Mouse (Mus musculus): Measurements from ENCODE around the gene Spata48. TPM values are rescaled to one million over a fixed set of nuclear protein-coding genes. Genes with fewer than 3 reads are reported as not detected.

The Spata48 gene
- 1.0 and 1.6 TPM in 2 replicates for polyA plus RNA-seq (2015; fragmentation: Nextera tagmentation; extraction: Ambion mirVana)

DNA sequence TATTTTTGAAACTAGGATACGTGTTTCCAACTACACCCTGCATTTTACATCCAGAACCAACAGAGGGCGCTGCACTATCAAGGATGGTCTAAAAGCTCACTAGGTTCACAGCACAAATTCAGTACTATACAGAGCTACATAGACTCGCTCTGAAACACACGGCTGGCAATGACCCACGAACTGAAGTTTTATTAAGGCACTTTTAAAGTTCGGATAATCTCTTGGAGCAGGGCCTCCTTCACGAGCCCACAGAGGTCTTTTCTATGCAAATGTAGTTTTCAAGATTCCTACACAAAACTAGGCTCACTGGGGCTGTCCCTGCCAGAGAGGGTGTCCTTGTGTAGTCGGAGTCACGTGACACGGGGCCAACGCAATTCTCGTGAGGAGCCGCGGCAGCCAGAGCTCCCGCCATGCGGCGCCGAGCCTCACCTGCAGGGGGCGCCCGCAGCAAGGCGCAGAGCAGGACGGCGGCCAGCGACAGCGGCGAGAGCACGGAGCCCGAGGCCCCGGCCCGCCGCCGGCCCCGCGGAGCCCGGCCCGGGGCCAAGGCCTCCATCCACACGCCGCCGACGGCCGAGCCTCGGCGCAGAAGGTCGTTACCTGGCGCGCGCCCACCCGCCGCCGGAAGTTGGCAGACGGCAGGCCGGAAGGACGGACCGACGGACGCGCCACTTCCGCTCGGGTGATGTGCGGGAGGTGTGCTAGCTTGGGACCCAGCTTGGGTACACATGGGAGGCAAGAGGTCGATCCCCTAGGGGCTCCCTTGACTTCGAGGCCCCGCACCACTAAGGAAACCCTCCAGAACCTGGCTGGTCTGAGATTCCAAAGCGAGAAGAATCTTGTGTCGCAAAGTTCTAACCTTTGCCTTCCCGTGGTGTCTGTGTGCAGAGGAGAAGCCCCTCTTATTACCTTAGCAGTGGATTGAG, at the start of gene Spata48, which contains the start of gene Zpbp:
Spata48 (plus strand) TSS at position 460 of the 926 bp plus-strand sequence.
Zpbp (minus strand) TSS at position 774 of the 926 bp plus-strand sequence.
- Histone ChIP-seq H3K9ac (peak within 1 kb of the TSS; percentile 75), H3K9me3 (no peaks in the 10 kb centered on the region), H3K36me3 (no peaks in the 10 kb centered on the region), H3K27me3 (peaks cover 7% of the 10 kb centered on the region), H3K4me3 (peak within 1 kb of the TSS; percentile 64), H3K4me2 (peak within 1 kb of the TSS; percentile 76), H3K4me1 (replicated peaks) (no peaks in the 10 kb centered on the region; the same call in 1 of the 2 replicates), H3K27ac (replicated peaks) (peak within 1 kb of the TSS; percentile 86)
- WGBS = 2% methylated on average over 66 of the region's 66 CpGs
- ATAC-seq (ENCODE audit: low read depth) = peak; percentile 98

DNA sequence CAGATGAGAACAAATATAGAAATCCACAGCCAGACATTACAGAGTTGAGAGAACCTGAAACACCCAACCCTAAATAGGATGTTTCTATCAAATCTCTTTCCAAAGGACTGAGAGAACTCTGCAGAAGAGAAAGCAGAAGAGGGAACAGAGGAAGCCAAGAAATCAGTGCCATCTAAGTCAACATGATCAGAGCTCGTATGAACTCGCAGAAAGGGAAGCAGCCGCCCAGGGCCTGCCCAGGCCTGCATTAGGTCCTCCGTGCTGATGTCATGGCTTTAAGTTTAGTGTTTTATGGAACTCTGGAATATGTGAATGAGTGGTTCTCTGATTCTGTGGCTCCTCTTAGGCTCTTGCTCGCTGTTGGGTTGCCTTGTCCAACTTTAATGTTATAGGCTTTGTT, 47.7 kb upstream of the Spata48 start:
- Histone ChIP-seq H3K4me1 (replicated peaks) (no peaks in the 10 kb centered on the region), H3K4me3 (no peak overlapping the region), H3K36me3 (no peaks in the 10 kb centered on the region), H3K9ac (no peak overlapping the region), H3K27ac (replicated peaks) (no peak overlapping the region), H3K27me3 (no peaks in the 10 kb centered on the region), H3K4me2 (no peak overlapping the region), H3K9me3 (no peaks in the 10 kb centered on the region)
- 89% methylated on average over 5 of the region's 5 CpGs for WGBS
- no peak for ATAC-seq (ENCODE audit: low read depth)

- Histone ChIP-seq H3K27me3 (no peaks in the 10 kb centered on the region), H3K27ac (replicated peaks) (no peak overlapping the region), H3K4me1 (replicated peaks) (no peaks in the 10 kb centered on the region), H3K4me2 (no peak overlapping the region), H3K9ac (no peak overlapping the region), H3K4me3 (no peak overlapping the region), H3K9me3 (no peaks in the 10 kb centered on the region), H3K36me3 (no peaks in the 10 kb centered on the region)
- ATAC-seq (ENCODE audit: low read depth) = no peak
- WGBS = 77% methylated on average over 2 of the region's 2 CpGs
Observed at GRCm38 (mm10) chr11:11417356-11417755, 44.5 kb upstream of the Spata48 start.

DNA sequence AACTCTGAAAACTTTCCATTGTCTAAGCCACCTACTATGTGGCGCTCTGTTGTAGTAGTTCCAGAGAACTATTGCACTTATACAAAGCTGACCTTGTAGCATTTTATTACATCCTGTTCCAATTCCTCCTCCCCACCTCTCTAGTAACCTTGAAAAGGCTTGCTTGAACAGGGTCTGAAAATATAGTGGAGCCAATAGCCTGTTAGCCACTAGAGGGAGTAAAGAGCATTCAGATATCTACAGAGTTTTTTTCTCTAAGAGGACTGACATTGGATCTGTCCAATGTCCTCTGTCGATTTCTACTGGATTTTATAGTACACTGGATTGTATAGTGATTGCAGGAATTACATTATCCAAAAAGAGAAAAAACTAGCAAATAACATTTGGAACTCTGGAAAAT, 6.9 kb upstream of the Spata48 start:
- ATAC-seq (ENCODE audit: low read depth) = no peak
- H3K4me3 ChIP-seq = no peak overlapping the region
- 41% methylated on average over 2 of the region's 2 CpGs for WGBS

DNA sequence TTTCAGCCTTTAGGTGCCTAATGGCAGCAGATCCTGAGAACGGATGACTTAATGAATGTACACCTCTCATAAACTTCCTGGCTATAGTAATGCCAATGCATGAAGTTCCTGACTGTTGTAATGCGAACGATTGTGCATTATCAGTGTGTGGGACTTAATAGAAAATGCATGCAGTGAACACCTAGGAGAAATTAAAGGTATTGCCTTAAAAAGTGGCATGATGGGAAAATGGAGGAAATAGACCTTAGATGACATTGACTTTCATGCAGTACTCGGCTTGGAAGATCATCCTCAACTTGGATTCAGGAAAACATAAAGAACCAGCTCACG, 632 bp downstream of the Spata48 start:
- ATAC-seq (ENCODE audit: low read depth) = no peak
- H3K9ac ChIP-seq = peak overlapping the region; percentile 75

More for the DNA sequence above, 6.9 kb upstream of the Spata48 start:
- no peak overlapping the region for H3K27ac ChIP-seq (replicated peaks)
- no peaks in the 10 kb centered on the region for H3K36me3 ChIP-seq
- no peaks in the 10 kb centered on the region for H3K9me3 ChIP-seq
- no peak overlapping the region for H3K9ac ChIP-seq
- H3K4me1 ChIP-seq (replicated peaks) = no peaks in the 10 kb centered on the region
- peaks cover 4% of the 10 kb centered on the region for H3K27me3 ChIP-seq
- H3K4me2 ChIP-seq = no peak overlapping the region

GRCm38 (mm10) chr11:11468924-11469323, 7.0 kb downstream of the Spata48 start:
- Histone ChIP-seq H3K27ac (replicated peaks) (no peak overlapping the region), H3K36me3 (no peaks in the 10 kb centered on the region), H3K4me3 (no peak overlapping the region), H3K9me3 (no peaks in the 10 kb centered on the region), H3K9ac (no peak overlapping the region), H3K4me2 (no peak overlapping the region), H3K4me1 (replicated peaks) (no peaks in the 10 kb centered on the region), H3K27me3 (peaks cover 14% of the 10 kb centered on the region)
- ATAC-seq (ENCODE audit: low read depth) = no peak

More for the DNA sequence above, 632 bp downstream of the Spata48 start:
- peak overlapping the region; percentile 64 for H3K4me3 ChIP-seq
- H3K4me2 ChIP-seq = peak overlapping the region; percentile 76
- peaks cover 13% of the 10 kb centered on the region for H3K27me3 ChIP-seq
- H3K4me1 ChIP-seq (replicated peaks) = no peaks in the 10 kb centered on the region; the same call in 1 of the 2 replicates
- no peaks in the 10 kb centered on the region for H3K36me3 ChIP-seq
- no peaks in the 10 kb centered on the region for H3K9me3 ChIP-seq
- WGBS = 83% methylated on average over 5 of the region's 5 CpGs
- peak overlapping the region; percentile 86 for H3K27ac ChIP-seq (replicated peaks)

DNA sequence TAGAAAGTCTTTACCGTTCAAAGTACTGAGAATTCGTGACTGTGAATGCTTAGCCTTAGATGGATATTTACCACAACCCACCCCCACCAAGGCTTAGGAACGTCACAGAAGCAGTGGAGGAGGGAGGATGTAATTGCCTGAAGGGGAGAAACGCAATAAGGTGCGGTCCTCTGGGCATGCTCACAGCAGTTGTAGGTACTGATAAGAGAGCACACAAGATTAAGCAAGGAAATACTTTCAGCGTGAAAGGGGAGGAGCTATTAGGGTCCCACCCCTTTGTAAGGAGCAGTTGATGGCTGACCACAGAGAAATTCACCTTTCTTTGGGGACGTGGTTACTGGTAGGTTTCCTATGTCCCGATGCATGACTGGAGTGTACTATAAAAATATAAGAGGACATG, 22.5 kb downstream of the Spata48 start:
- no peaks in the 10 kb centered on the region for H3K27me3 ChIP-seq
- ATAC-seq (ENCODE audit: low read depth) = no peak
- no peak overlapping the region for H3K9ac ChIP-seq
- WGBS = 58% methylated on average over 8 of the region's 8 CpGs
- no peaks in the 10 kb centered on the region for H3K4me1 ChIP-seq (replicated peaks)
- H3K4me2 ChIP-seq = no peak overlapping the region
- no peaks in the 10 kb centered on the region for H3K9me3 ChIP-seq
- H3K36me3 ChIP-seq = no peaks in the 10 kb centered on the region
- no peak overlapping the region for H3K4me3 ChIP-seq
- H3K27ac ChIP-seq (replicated peaks) = no peak overlapping the region

DNA sequence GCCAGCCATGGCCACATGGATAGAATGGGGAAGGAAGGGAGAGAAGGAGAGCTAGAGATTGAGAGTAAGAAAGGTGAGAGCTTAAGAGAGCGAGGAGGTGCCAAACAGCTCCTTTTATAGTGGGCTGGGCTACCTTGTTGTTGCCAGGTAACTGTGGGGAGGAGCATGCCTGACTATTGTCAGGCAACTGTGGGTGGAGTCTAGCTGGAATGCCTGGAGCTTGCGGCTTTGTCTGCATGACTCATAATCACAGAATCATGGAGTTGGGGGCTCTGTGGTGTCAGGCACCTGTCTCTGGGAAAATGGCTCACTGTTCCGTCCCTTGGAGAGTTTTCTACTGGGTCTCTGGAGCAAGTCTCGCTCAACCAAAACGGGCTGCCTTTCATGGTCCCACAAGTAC, 30.1 kb downstream of the Spata48 start:
- Histone ChIP-seq H3K27me3 (no peaks in the 10 kb centered on the region), H3K9ac (no peak overlapping the region), H3K4me3 (no peak overlapping the region), H3K4me2 (no peak overlapping the region), H3K36me3 (no peaks in the 10 kb centered on the region), H3K4me1 (replicated peaks) (no peaks in the 10 kb centered on the region), H3K27ac (replicated peaks) (no peak overlapping the region), H3K9me3 (no peaks in the 10 kb centered on the region)
- ATAC-seq (ENCODE audit: low read depth) = no peak
- 65% methylated on average over 5 of the region's 5 CpGs for WGBS

- 90% methylated on average over 2 of the region's 2 CpGs for WGBS
- H3K4me3 ChIP-seq = no peak overlapping the region
- no peak for ATAC-seq (ENCODE audit: low read depth)
Observed at GRCm38 (mm10) chr11:11495697-11496096, 33.8 kb downstream of the Spata48 start.

DNA sequence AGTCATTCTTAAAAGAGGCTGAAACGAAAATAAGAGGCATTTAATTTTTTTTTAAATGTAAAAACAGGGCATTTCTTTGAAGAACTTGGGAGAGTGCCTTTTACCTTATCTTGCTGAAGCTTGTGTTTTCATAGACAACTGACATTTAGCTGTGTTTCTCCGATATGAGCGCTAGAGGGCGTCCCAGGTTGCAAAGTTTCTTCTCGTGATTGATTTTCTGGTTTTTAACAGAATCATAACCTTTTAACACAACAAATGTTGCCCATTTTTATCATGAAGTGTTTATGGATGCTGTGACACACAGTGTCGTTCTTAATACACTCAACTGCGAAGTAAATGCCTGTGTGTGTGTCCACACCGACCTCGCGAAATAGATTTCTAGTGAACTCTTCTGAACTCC, 38.0 kb downstream of the Spata48 start:
- Histone ChIP-seq H3K4me2 (no peak overlapping the region), H3K4me3 (no peak overlapping the region), H3K27me3 (no peaks in the 10 kb centered on the region), H3K9ac (no peak overlapping the region), H3K27ac (replicated peaks) (no peak overlapping the region), H3K36me3 (no peaks in the 10 kb centered on the region), H3K9me3 (no peaks in the 10 kb centered on the region), H3K4me1 (replicated peaks) (no peaks in the 10 kb centered on the region)
- no peak for ATAC-seq (ENCODE audit: low read depth)
- WGBS = 23% methylated on average over 10 of the region's 10 CpGs

More at GRCm38 (mm10) chr11:11495697-11496096, 33.8 kb downstream of the Spata48 start:
- Histone ChIP-seq H3K4me1 (replicated peaks) (no peaks in the 10 kb centered on the region), H3K27me3 (no peaks in the 10 kb centered on the region), H3K9me3 (no peaks in the 10 kb centered on the region), H3K36me3 (no peaks in the 10 kb centered on the region), H3K27ac (replicated peaks) (no peak overlapping the region), H3K9ac (no peak overlapping the region), H3K4me2 (no peak overlapping the region)

- 77% methylated on average over 2 of the region's 2 CpGs for WGBS
- no peaks in the 10 kb centered on the region for H3K4me1 ChIP-seq (replicated peaks)
- no peak for ATAC-seq (ENCODE audit: low read depth)
- no peaks in the 10 kb centered on the region for H3K27me3 ChIP-seq
- H3K4me2 ChIP-seq = no peak overlapping the region
- H3K27ac ChIP-seq (replicated peaks) = no peak overlapping the region
- H3K36me3 ChIP-seq = no peaks in the 10 kb centered on the region
- no peak overlapping the region for H3K4me3 ChIP-seq
- H3K9ac ChIP-seq = no peak overlapping the region
- no peaks in the 10 kb centered on the region for H3K9me3 ChIP-seq
Observed at GRCm38 (mm10) chr11:11506187-11506586, 44.3 kb downstream of the Spata48 start.

GRCm38 (mm10) chr11:11509413-11509812, 47.5 kb downstream of the Spata48 start:
- Histone ChIP-seq H3K4me2 (no peak overlapping the region), H3K9ac (no peak overlapping the region), H3K36me3 (no peaks in the 10 kb centered on the region), H3K9me3 (no peaks in the 10 kb centered on the region), H3K4me3 (no peak overlapping the region), H3K4me1 (replicated peaks) (no peaks in the 10 kb centered on the region), H3K27ac (replicated peaks) (no peak overlapping the region), H3K27me3 (no peaks in the 10 kb centered on the region)
- 52% methylated on average over 2 of the region's 2 CpGs for WGBS
- no peak for ATAC-seq (ENCODE audit: low read depth)
